Mouse (Mus musculus) liver, postnatal 0 days (tissue): ENCODE data around the gene Scamp2. TPM values are rescaled to one million over a fixed set of nuclear protein-coding genes. Genes with fewer than 3 reads are reported as not detected.
A peak's percentile ranks its signal among the peaks of the same experiment; 100 is the strongest.

Experiments
- ATAC-seq: fragments of 200-750 bp; cut with Nextera tagmentation; 2 replicates; pipeline ENCODE4 v1.8.0; 2017; ENCODE audit warnings: mild to moderate bottlenecking, moderate library complexity
- DNase-seq: peaks from one replicate; pipeline ENCODE4 v3.0.0-alpha.2; 2016
- H3K27ac ChIP-seq: fragments of 300-500 bp; sonication (generic); 2 replicates; pipeline ENCODE4 v1.5.1; 2014; ENCODE audit warnings: antibody characterized with exemption, moderate library complexity, mild to moderate bottlenecking, low read depth
- H3K27me3 ChIP-seq: fragments of 300-500 bp; sonication (generic); 2 replicates; pipeline ENCODE4 v1.6.1; 2014; ENCODE audit warnings: low read length, control low read depth, mixed read lengths; ENCODE audit not compliant: insufficient read depth
- H3K36me3 ChIP-seq: fragments of 300-500 bp; sonication (generic); replicated peaks from 2 replicates; pipeline ENCODE4 v1.6.1; 2014; ENCODE audit warnings: mild to moderate bottlenecking, control low read depth, low read length, moderate library complexity, mixed read lengths; ENCODE audit not compliant: insufficient read depth
- H3K4me1 ChIP-seq: fragments of 300-500 bp; sonication (generic); 2 replicates; pipeline ENCODE4 v1.6.1; 2014; ENCODE audit warnings: antibody characterized with exemption, mild to moderate bottlenecking, control low read depth; ENCODE audit not compliant: insufficient read depth
- H3K4me2 ChIP-seq: fragments of 300-500 bp; sonication (generic); 2 replicates; pipeline ENCODE4 v1.6.1; 2014; ENCODE audit warnings: low read depth, mild to moderate bottlenecking, low read length, moderate library complexity, mixed read lengths
- H3K4me3 ChIP-seq: fragments of 300-500 bp; sonication (generic); 2 replicates; pipeline ENCODE4 v1.5.1; 2014; ENCODE audit warnings: low read depth, low read length
- H3K9ac ChIP-seq: fragments of 300-500 bp; sonication (generic); replicated peaks from 2 replicates; pipeline ENCODE4 v1.6.1; 2014; ENCODE audit warnings: mild to moderate bottlenecking, moderate library complexity
- H3K9me3 ChIP-seq: fragments of 300-500 bp; sonication (generic); 2 replicates; pipeline ENCODE4 v1.6.1; 2016; ENCODE audit warnings: mild to moderate bottlenecking, control low read depth, low read length, mixed read lengths
- CTCF ChIP-seq: sonication (generic); IDR thresholded peaks from 2 replicates; pipeline ENCODE4 v1.5.1; 2016; ENCODE audit warnings: antibody characterized with exemption, low read depth
- EP300 ChIP-seq: IDR thresholded peaks from 2 replicates; pipeline ENCODE4 v1.6.1; 2016; ENCODE audit warnings: antibody characterized with exemption, low read depth, mild to moderate bottlenecking
- WGBS: fragments of 180-500 bp; shearing (Covaris S2); extraction: QIAGEN DNeasy Blood & Tissue Kit; methylation state at CpG from one replicate; pipeline ENCODE4 v1.1.7; 2014; ENCODE audit not compliant: insufficient replicate concordance; 5-methylcytosine and 5-hydroxymethylcytosine counted together
- polyA plus RNA-seq: library from polyadenylated mRNA; unstranded; fragments of >200 nt; fragmentation: Nextera tagmentation; extraction: Ambion mirVana; gene quantifications from 2 replicates; pipeline ENCODE4 v1.2.1, GENCODE M21; 2015

Scamp2 gene
- polyA plus RNA-seq, 1 experiment from 2014 or later: 31.2 TPM

GRCm38 (mm10) chr9:57637272-57637671, 76.5 kb downstream of the Scamp2 start:
- peaks cover 72% of the 10 kb centered on the region for H3K4me1 ChIP-seq

GRCm38 (mm10) chr9:57637741-57638322, 77.1 kb downstream of the Scamp2 start:
- ATAC-seq (peak; percentile 33), DNase-seq (peak; percentile 67)

More at GRCm38 (mm10) chr9:57637272-57637671, 76.5 kb downstream of the Scamp2 start:
- WGBS: 48% methylated on average over 3 of the region's 3 CpGs
- Histone ChIP-seq H3K9me3 (no peaks in the 10 kb centered on the region), H3K4me3 (no peak overlapping the region), H3K9ac (0 out of 2 replicates have a peak overlapping the region, but pooled peaks have one; percentile 34), H3K36me3 (peaks cover 15% of the 10 kb centered on the region), H3K27me3 (no peaks in the 10 kb centered on the region), H3K4me2 (peak overlapping the region; percentile 69), H3K27ac (peak overlapping the region; percentile 88)
- DNase-seq (no peak), ATAC-seq (no peak)
- TF ChIP-seq CTCF (no peak), EP300 (no peak)

More at GRCm38 (mm10) chr9:57637741-57638322, 77.1 kb downstream of the Scamp2 start:
- no peak overlapping the region for H3K4me3 ChIP-seq
- no peak for TF ChIP-seq CTCF
- TF ChIP-seq EP300: peak; percentile 34; the same call in 1 of the 2 replicates
- peak overlapping the region; percentile 69 for H3K4me2 ChIP-seq
- WGBS: 7% methylated on average over 6 of the region's 6 CpGs
- 0 out of 2 replicates have a peak overlapping the region, but pooled peaks have one; percentile 34 for H3K9ac ChIP-seq
- peak overlapping the region; percentile 88 for H3K27ac ChIP-seq
- peaks cover 77% of the 10 kb centered on the region for H3K4me1 ChIP-seq
- H3K36me3 ChIP-seq: peaks cover 16% of the 10 kb centered on the region
- no peaks in the 10 kb centered on the region for H3K27me3 ChIP-seq
- H3K9me3 ChIP-seq: no peaks in the 10 kb centered on the region

Other genes starting within 250 kb of the Scamp2 start
- gene Ppcdc, start 120.8 kb upstream of the Scamp2 start, polyA plus RNA-seq: 10.7 and 11.5 TPM in 2 replicates
- 6.5 and 8.4 TPM in 2 replicates for gene Scamp5, start 92.9 kb upstream of the Scamp2 start, polyA plus RNA-seq
- 0.48 and 0.67 TPM in 2 replicates for gene Rpp25, start 56.9 kb upstream of the Scamp2 start, polyA plus RNA-seq
- gene Cox5a, start 39.7 kb upstream of the Scamp2 start, polyA plus RNA-seq: 761 and 777 TPM in 2 replicates
- 4.6 and 5.1 TPM in 2 replicates for gene Fam219b, start 23.4 kb upstream of the Scamp2 start, polyA plus RNA-seq
- 7.3 and 8.2 TPM in 2 replicates for gene Mpi, start 8.2 kb upstream of the Scamp2 start, polyA plus RNA-seq
- 3.6 and 3.7 TPM in 2 replicates for gene Ulk3, start 28.5 kb downstream of the Scamp2 start, polyA plus RNA-seq
- not detected in 2 replicates for gene Cplx3, start 45.3 kb downstream of the Scamp2 start, polyA plus RNA-seq
- gene Lman1l, start 59.8 kb downstream of the Scamp2 start, polyA plus RNA-seq: not detected in 2 replicates
- gene Csk, start 92.7 kb downstream of the Scamp2 start, polyA plus RNA-seq: 13.6 and 15.5 TPM in 2 replicates
- gene Cyp1a2, start 122.8 kb downstream of the Scamp2 start, polyA plus RNA-seq: 19.9 and 30.7 TPM in 2 replicates
- 2.2 and 4.3 TPM in 2 replicates for gene Cyp1a1, start 127.0 kb downstream of the Scamp2 start, polyA plus RNA-seq
- 9.9 and 13.2 TPM in 2 replicates for gene Edc3, start 147.6 kb downstream of the Scamp2 start, polyA plus RNA-seq
- 40.2 and 40.4 TPM in 2 replicates for gene Clk3, start 204.9 kb downstream of the Scamp2 start, polyA plus RNA-seq